Mouse (Mus musculus) midbrain, embryonic 15.5 days (tissue): ENCODE measurements at regions not wholly inside any gene's neighbourhood (a gene's known extent, or its start where the extent isn't known, plus 50 kb on each side); places are given as distances from the start of the nearest gene placed in this dataset.

Experiments
- ATAC-seq: fragments of 200-750 bp; cut with Nextera tagmentation; replicated peaks from 2 replicates; pipeline ENCODE4 v1.8.0; 2017; ENCODE audit warnings: moderate TSS enrichment
- H3K27ac ChIP-seq: fragments of 300-500 bp; sonication (generic); 2 replicates; pipeline ENCODE4 v1.5.1; 2015; ENCODE audit warnings: mild to moderate bottlenecking, inconsistent platforms
- H3K27me3 ChIP-seq: fragments of 300-500 bp; sonication (generic); replicated peaks from 2 replicates; pipeline ENCODE4 v1.6.1; 2015; ENCODE audit warnings: inconsistent platforms
- H3K36me3 ChIP-seq: fragments of 300-500 bp; sonication (generic); replicated peaks from 2 replicates; pipeline ENCODE4 v1.6.1; 2015; ENCODE audit warnings: inconsistent platforms
- H3K4me1 ChIP-seq: fragments of 300-500 bp; sonication (generic); 2 replicates; pipeline ENCODE4 v1.6.1; 2015; ENCODE audit warnings: inconsistent platforms
- H3K4me2 ChIP-seq: fragments of 300-500 bp; sonication (generic); 2 replicates; pipeline ENCODE4 v1.6.1; 2015; ENCODE audit warnings: inconsistent platforms, mild to moderate bottlenecking, moderate library complexity
- H3K4me3 ChIP-seq: fragments of 300-500 bp; sonication (generic); 2 replicates; pipeline ENCODE4 v1.5.1; 2015; ENCODE audit warnings: mild to moderate bottlenecking, inconsistent platforms
- H3K9ac ChIP-seq: fragments of 300-500 bp; sonication (generic); 2 replicates; pipeline ENCODE4 v1.6.1; 2015; ENCODE audit warnings: mild to moderate bottlenecking, inconsistent platforms
- H3K9me3 ChIP-seq: fragments of 300-500 bp; sonication (generic); 2 replicates; pipeline ENCODE4 v1.6.1; 2016; ENCODE audit warnings: inconsistent platforms
- WGBS: fragments of 180-500 bp; shearing (Covaris S2); methylation state at CpG from one replicate; pipeline ENCODE4 v1.1.7; 2015; ENCODE audit warnings: mixed read lengths; 5-methylcytosine and 5-hydroxymethylcytosine counted together

- H3K9ac ChIP-seq: no peak overlapping the region
- no peaks in the 10 kb centered on the region for H3K36me3 ChIP-seq
- no peak overlapping the region for H3K4me2 ChIP-seq
- H3K27me3 ChIP-seq: no peaks in the 10 kb centered on the region
- no peak overlapping the region for H3K27ac ChIP-seq
- ATAC-seq: no peak
- 75% methylated on average over 8 of the region's 8 CpGs for WGBS
- 0 out of 2 replicates have a peak, but pooled peaks cover 2% of the 10 kb centered on the region for H3K4me1 ChIP-seq
- no peak overlapping the region for H3K4me3 ChIP-seq
- H3K9me3 ChIP-seq: no peaks in the 10 kb centered on the region
Observed at GRCm38 (mm10) chr11:20965575-20966239, 125.4 kb upstream of the Peli1 start.

- Histone ChIP-seq H3K27me3 (no peaks in the 10 kb centered on the region), H3K4me1 (0 out of 2 replicates have a peak, but pooled peaks cover 2% of the 10 kb centered on the region), H3K4me2 (no peak overlapping the region), H3K27ac (no peak overlapping the region), H3K36me3 (no peaks in the 10 kb centered on the region), H3K9ac (no peak overlapping the region), H3K9me3 (no peaks in the 10 kb centered on the region), H3K4me3 (no peak overlapping the region)
- WGBS: 28% methylated on average over 3 of the region's 3 CpGs
- peak; percentile 50; the same call in 1 of the 2 replicates for ATAC-seq
Observed at GRCm38 (mm10) chr11:20967321-20967984, 123.6 kb upstream of the Peli1 start.

DNA sequence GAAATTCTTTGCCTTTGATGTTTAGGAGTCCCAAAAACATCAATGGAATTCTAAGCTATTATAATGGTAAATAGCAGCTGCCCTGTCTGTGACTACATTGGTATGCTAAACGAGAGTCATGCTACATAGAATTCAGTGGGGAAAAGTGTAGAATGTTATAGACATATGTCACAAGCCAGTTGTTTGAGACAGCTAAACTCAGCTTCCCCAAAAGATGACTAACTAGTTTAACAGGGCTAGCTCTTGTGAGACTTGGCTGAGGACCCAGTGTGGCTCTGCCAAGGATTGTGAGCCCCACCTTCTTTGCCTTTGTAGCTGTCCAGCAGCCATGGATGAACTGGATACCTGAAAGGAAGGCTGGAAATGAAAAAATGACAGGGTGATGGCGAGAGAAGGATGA is 122.8 kb upstream of the Peli1 start:
- H3K27ac ChIP-seq: no peak overlapping the region
- 14% methylated on average over 2 of the region's 2 CpGs for WGBS
- no peak; the same call in 1 of the 2 replicates for ATAC-seq

GRCm38 (mm10) chr11:20973141-20973540 is 118.0 kb upstream of the Peli1 start:
- Histone ChIP-seq H3K9ac (no peak overlapping the region), H3K36me3 (no peaks in the 10 kb centered on the region), H3K4me2 (no peak overlapping the region), H3K27ac (no peak overlapping the region), H3K4me3 (no peak overlapping the region), H3K4me1 (0 out of 2 replicates have a peak, but pooled peaks cover 2% of the 10 kb centered on the region), H3K9me3 (no peaks in the 10 kb centered on the region), H3K27me3 (no peaks in the 10 kb centered on the region)
- 76% methylated on average over 3 of the region's 3 CpGs for WGBS
- ATAC-seq: no peak

More for the DNA sequence above, 122.8 kb upstream of the Peli1 start:
- Histone ChIP-seq H3K36me3 (no peaks in the 10 kb centered on the region), H3K4me2 (no peak overlapping the region), H3K4me3 (no peak overlapping the region), H3K9me3 (no peaks in the 10 kb centered on the region), H3K4me1 (0 out of 2 replicates have a peak, but pooled peaks cover 2% of the 10 kb centered on the region), H3K9ac (no peak overlapping the region), H3K27me3 (no peaks in the 10 kb centered on the region)

- WGBS: 93% methylated on average over 2 of the region's 2 CpGs
- H3K4me3 ChIP-seq: no peak overlapping the region
- ATAC-seq: no peak
Observed at GRCm38 (mm10) chr11:20981588-20981987, 109.5 kb upstream of the Peli1 start.

GRCm38 (mm10) chr11:20982010-20982409 is 109.1 kb upstream of the Peli1 start:
- no peak overlapping the region for H3K9ac ChIP-seq
- no peaks in the 10 kb centered on the region for H3K27me3 ChIP-seq
- no peak for ATAC-seq
- WGBS: 82% methylated on average over 1 of the region's 1 CpGs
- no peak overlapping the region for H3K27ac ChIP-seq
- H3K36me3 ChIP-seq: no peaks in the 10 kb centered on the region
- H3K4me1 ChIP-seq: peaks cover 15% of the 10 kb centered on the region
- H3K4me3 ChIP-seq: no peak overlapping the region
- no peaks in the 10 kb centered on the region for H3K9me3 ChIP-seq
- H3K4me2 ChIP-seq: no peak overlapping the region

More at GRCm38 (mm10) chr11:20981588-20981987, 109.5 kb upstream of the Peli1 start:
- no peaks in the 10 kb centered on the region for H3K9me3 ChIP-seq
- no peaks in the 10 kb centered on the region for H3K36me3 ChIP-seq
- no peak overlapping the region for H3K9ac ChIP-seq
- H3K27me3 ChIP-seq: no peaks in the 10 kb centered on the region
- H3K4me1 ChIP-seq: peaks cover 12% of the 10 kb centered on the region
- no peak overlapping the region for H3K27ac ChIP-seq
- H3K4me2 ChIP-seq: no peak overlapping the region

DNA sequence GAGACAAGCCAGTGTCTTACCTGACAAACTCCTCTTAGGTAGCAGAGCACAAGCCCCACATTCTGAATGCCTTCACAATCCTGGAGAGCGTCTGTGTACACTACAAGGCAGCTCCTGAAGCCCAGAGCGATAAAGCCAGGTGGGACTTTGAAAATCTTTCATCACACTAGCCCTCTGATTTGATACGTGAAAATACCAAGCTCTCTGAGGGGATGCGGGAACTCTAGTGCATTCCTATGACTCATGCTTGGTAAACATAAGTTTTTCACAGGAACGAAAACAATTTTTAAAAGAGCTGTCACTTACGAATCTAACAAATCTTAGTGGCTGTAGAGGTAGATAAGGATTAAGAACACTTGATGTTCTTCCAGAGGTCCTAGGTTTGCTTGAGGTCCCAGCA is 108.6 kb upstream of the Peli1 start:
- Histone ChIP-seq H3K4me2 (no peak overlapping the region), H3K9me3 (no peaks in the 10 kb centered on the region), H3K27me3 (no peaks in the 10 kb centered on the region), H3K4me1 (peaks cover 20% of the 10 kb centered on the region), H3K9ac (no peak overlapping the region), H3K27ac (no peak overlapping the region), H3K36me3 (no peaks in the 10 kb centered on the region), H3K4me3 (no peak overlapping the region)
- WGBS: 87% methylated on average over 6 of the region's 6 CpGs
- no peak for ATAC-seq

- no peak overlapping the region for H3K9ac ChIP-seq
- H3K9me3 ChIP-seq: no peaks in the 10 kb centered on the region
- peaks cover 37% of the 10 kb centered on the region for H3K4me1 ChIP-seq
- 0 out of 2 replicates have a peak overlapping the region, but pooled peaks have one; percentile 7 for H3K27ac ChIP-seq
- H3K27me3 ChIP-seq: no peaks in the 10 kb centered on the region
- WGBS: 52% methylated on average over 6 of the region's 6 CpGs
- ATAC-seq: no peak
- no peak overlapping the region for H3K4me3 ChIP-seq
- no peak overlapping the region for H3K4me2 ChIP-seq
- H3K36me3 ChIP-seq: no peaks in the 10 kb centered on the region
Observed at GRCm38 (mm10) chr11:20985069-20985759, 105.9 kb upstream of the Peli1 start.

DNA sequence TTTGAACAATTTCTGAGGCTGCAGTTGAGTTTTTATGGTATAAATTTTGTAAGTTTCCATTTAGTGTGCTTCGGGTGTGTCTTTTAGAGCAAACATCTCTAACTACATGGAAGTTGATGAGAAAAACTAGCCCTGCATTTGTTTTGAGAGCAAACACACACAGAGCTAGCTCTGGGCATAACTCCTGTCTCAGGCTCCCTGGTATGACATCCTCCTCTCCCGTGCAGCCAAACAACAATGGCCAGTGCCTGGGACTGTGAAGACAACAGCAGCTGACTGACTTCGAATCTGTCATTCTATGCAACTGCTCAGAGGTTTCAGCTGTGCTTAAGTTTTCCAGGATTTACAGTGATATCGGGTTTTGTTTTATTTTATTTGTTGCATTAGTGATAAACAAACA is 105.3 kb upstream of the Peli1 start:
- Histone ChIP-seq H3K4me2 (no peak overlapping the region), H3K4me1 (peaks cover 37% of the 10 kb centered on the region), H3K36me3 (no peaks in the 10 kb centered on the region), H3K4me3 (no peak overlapping the region), H3K27me3 (no peaks in the 10 kb centered on the region), H3K27ac (no peak overlapping the region), H3K9ac (no peak overlapping the region), H3K9me3 (no peaks in the 10 kb centered on the region)
- ATAC-seq: no peak
- 45% methylated on average over 4 of the region's 4 CpGs for WGBS

GRCm38 (mm10) chr11:20987171-20987815 is 103.8 kb upstream of the Peli1 start:
- H3K9ac ChIP-seq: no peak overlapping the region
- peak overlapping the region; percentile 85 for H3K27ac ChIP-seq
- no peaks in the 10 kb centered on the region for H3K9me3 ChIP-seq
- no peaks in the 10 kb centered on the region for H3K36me3 ChIP-seq
- peaks cover 37% of the 10 kb centered on the region for H3K4me1 ChIP-seq
- no peaks in the 10 kb centered on the region for H3K27me3 ChIP-seq
- ATAC-seq: peak; percentile 79
- no peak overlapping the region for H3K4me3 ChIP-seq
- peak overlapping the region; percentile 41 for H3K4me2 ChIP-seq
- WGBS: 42% methylated on average over 5 of the region's 5 CpGs

- Histone ChIP-seq H3K9me3 (no peaks in the 10 kb centered on the region), H3K4me3 (peak overlapping the region; percentile 20; the same call in 1 of the 2 replicates), H3K4me2 (peak overlapping the region; percentile 41), H3K36me3 (no peaks in the 10 kb centered on the region), H3K27me3 (no peaks in the 10 kb centered on the region), H3K4me1 (peaks cover 37% of the 10 kb centered on the region), H3K27ac (peak overlapping the region; percentile 85), H3K9ac (no peak overlapping the region; the same call in 1 of the 2 replicates)
- peak; percentile 98 for ATAC-seq
- WGBS: 37% methylated on average over 11 of the region's 11 CpGs
Observed at GRCm38 (mm10) chr11:20987841-20988251, 103.2 kb upstream of the Peli1 start.

- Histone ChIP-seq H3K4me2 (no peak overlapping the region), H3K27me3 (no peaks in the 10 kb centered on the region), H3K9me3 (no peaks in the 10 kb centered on the region), H3K4me1 (peaks cover 37% of the 10 kb centered on the region), H3K4me3 (no peak overlapping the region), H3K27ac (peak overlapping the region; percentile 85; the same call in 1 of the 2 replicates), H3K9ac (no peak overlapping the region), H3K36me3 (no peaks in the 10 kb centered on the region)
- ATAC-seq: no peak
- 91% methylated on average over 3 of the region's 3 CpGs for WGBS
Observed at GRCm38 (mm10) chr11:20988871-20989270, 102.2 kb upstream of the Peli1 start.
